Mouse (Mus musculus) E14TG2a.4 (cell line): ENCODE data around the gene Pbx3.

ENCODE experiments used
- H3K27me3 ChIP-seq: 2 replicates; pipeline ENCODE4 v1.6.1; 2014; ENCODE audit warnings: low read length, control low read depth; ENCODE audit not compliant: insufficient read depth
- H3K36me3 ChIP-seq: 2 replicates; pipeline ENCODE4 v1.6.1; 2014; ENCODE audit warnings: low read length, control low read depth; ENCODE audit not compliant: insufficient read depth
- H3K4me1 ChIP-seq: replicated peaks from 2 replicates; pipeline ENCODE4 v1.6.1; 2014; ENCODE audit warnings: low read depth, low read length, control low read depth
- H3K4me3 ChIP-seq: replicated peaks from 2 replicates; pipeline ENCODE4 v1.5.1; 2014; ENCODE audit warnings: mild to moderate bottlenecking, low read length
- H3K9me3 ChIP-seq: 2 replicates; pipeline ENCODE4 v1.6.1; 2014; ENCODE audit warnings: low read length, control low read depth
- CTCF ChIP-seq: conservative IDR thresholded peaks from 2 replicates; pipeline ENCODE4 v1.5.1; 2014; ENCODE audit warnings: low read length
- NANOG ChIP-seq: IDR thresholded peaks from 2 replicates; pipeline ENCODE4 v1.6.1; 2014; ENCODE audit warnings: borderline replicate concordance, low read length, mixed read lengths
- POU5F1 ChIP-seq: IDR thresholded peaks from 2 replicates; pipeline ENCODE4 v1.6.1; 2014; ENCODE audit warnings: low read length, borderline replicate concordance

The Pbx3 gene

GRCm38 (mm10) chr2:34275630-34276193, 97.2 kb downstream of the Pbx3 start:
- H3K36me3 ChIP-seq, result no peaks in the 10 kb centered on the region
- H3K4me3 ChIP-seq, result no peak overlapping the region
- H3K4me1 ChIP-seq, result no peaks in the 10 kb centered on the region
- H3K9me3 ChIP-seq, result no peaks in the 10 kb centered on the region
- no peaks in the 10 kb centered on the region for H3K27me3 ChIP-seq
- TF ChIP-seq POU5F1, result no peak
- no peak for TF ChIP-seq CTCF
- no peak for TF ChIP-seq NANOG

GRCm38 (mm10) chr2:34262046-34262445, 110.9 kb downstream of the Pbx3 start:
- no peak overlapping the region for H3K4me3 ChIP-seq
- TF ChIP-seq NANOG (no peak), CTCF (no peak), POU5F1 (no peak)
- no peaks in the 10 kb centered on the region for H3K36me3 ChIP-seq
- H3K4me1 ChIP-seq, result peaks cover 11% of the 10 kb centered on the region
- H3K27me3 ChIP-seq, result no peaks in the 10 kb centered on the region
- H3K9me3 ChIP-seq, result no peaks in the 10 kb centered on the region

GRCm38 (mm10) chr2:34260653-34261076, 112.3 kb downstream of the Pbx3 start:
- H3K36me3 ChIP-seq, result no peaks in the 10 kb centered on the region
- H3K4me3 ChIP-seq, result no peak overlapping the region
- H3K4me1 ChIP-seq, result peaks cover 11% of the 10 kb centered on the region
- no peaks in the 10 kb centered on the region for H3K27me3 ChIP-seq
- TF ChIP-seq CTCF (no peak), NANOG (no peak), POU5F1 (no peak)
- H3K9me3 ChIP-seq, result no peaks in the 10 kb centered on the region

GRCm38 (mm10) chr2:34258256-34258655, 114.7 kb downstream of the Pbx3 start:
- H3K4me1 ChIP-seq, result peaks cover 11% of the 10 kb centered on the region
- no peak overlapping the region for H3K4me3 ChIP-seq
- TF ChIP-seq NANOG (no peak), POU5F1 (no peak), CTCF (no peak)
- H3K27me3 ChIP-seq, result no peaks in the 10 kb centered on the region
- no peaks in the 10 kb centered on the region for H3K36me3 ChIP-seq
- H3K9me3 ChIP-seq, result no peaks in the 10 kb centered on the region

GRCm38 (mm10) chr2:34257611-34258010, 115.3 kb downstream of the Pbx3 start:
- H3K9me3 ChIP-seq, result no peaks in the 10 kb centered on the region
- H3K27me3 ChIP-seq, result no peaks in the 10 kb centered on the region
- TF ChIP-seq CTCF, result no peak
- TF ChIP-seq NANOG, result no peak
- no peak for TF ChIP-seq POU5F1
- H3K4me3 ChIP-seq, result no peak overlapping the region
- H3K4me1 ChIP-seq, result peaks cover 11% of the 10 kb centered on the region
- H3K36me3 ChIP-seq, result no peaks in the 10 kb centered on the region

GRCm38 (mm10) chr2:34256000-34256553, 116.9 kb downstream of the Pbx3 start:
- no peak overlapping the region for H3K4me3 ChIP-seq
- TF ChIP-seq CTCF, result no peak
- TF ChIP-seq POU5F1, result no peak
- TF ChIP-seq NANOG, result no peak
- H3K4me1 ChIP-seq, result peaks cover 9% of the 10 kb centered on the region
- no peaks in the 10 kb centered on the region for H3K36me3 ChIP-seq
- no peaks in the 10 kb centered on the region for H3K27me3 ChIP-seq
- H3K9me3 ChIP-seq, result no peaks in the 10 kb centered on the region

- no peaks in the 10 kb centered on the region for H3K27me3 ChIP-seq
- peaks cover 14% of the 10 kb centered on the region for H3K4me1 ChIP-seq
- TF ChIP-seq CTCF (no peak), POU5F1 (no peak), NANOG (no peak)
- H3K4me3 ChIP-seq, result no peak overlapping the region
- no peaks in the 10 kb centered on the region for H3K36me3 ChIP-seq
- H3K9me3 ChIP-seq, result no peaks in the 10 kb centered on the region
Measured at GRCm38 (mm10) chr2:34253627-34254026, 119.3 kb downstream of the Pbx3 start.

GRCm38 (mm10) chr2:34253111-34253510, 119.8 kb downstream of the Pbx3 start:
- H3K27me3 ChIP-seq, result no peaks in the 10 kb centered on the region
- H3K4me3 ChIP-seq, result no peak overlapping the region
- H3K9me3 ChIP-seq, result no peaks in the 10 kb centered on the region
- peaks cover 15% of the 10 kb centered on the region for H3K4me1 ChIP-seq
- no peaks in the 10 kb centered on the region for H3K36me3 ChIP-seq
- TF ChIP-seq POU5F1 (no peak), NANOG (no peak), CTCF (no peak)

GRCm38 (mm10) chr2:34252286-34252685, 120.7 kb downstream of the Pbx3 start:
- H3K9me3 ChIP-seq, result no peaks in the 10 kb centered on the region
- peaks cover 15% of the 10 kb centered on the region for H3K4me1 ChIP-seq
- no peak overlapping the region for H3K4me3 ChIP-seq
- H3K27me3 ChIP-seq, result no peaks in the 10 kb centered on the region
- no peaks in the 10 kb centered on the region for H3K36me3 ChIP-seq
- no peak for TF ChIP-seq NANOG
- no peak for TF ChIP-seq POU5F1
- no peak for TF ChIP-seq CTCF
